Mouse (Mus musculus) brain, embryonic 14.5 days (tissue): ENCODE data around the gene Amz1.

Experiments used
- CTCF ChIP-seq: fragments of 200-500 bp; IDR thresholded peaks from 2 replicates; pipeline ENCODE4 v1.5.1; 2012; ENCODE audit warnings: inconsistent platforms, mild to moderate bottlenecking, moderate library complexity, borderline replicate concordance; ENCODE audit not compliant: insufficient read depth, insufficient read length; ENCODE audit errors: extremely low read depth
- POLR2A ChIP-seq: fragments of 200-500 bp; IDR thresholded peaks from 2 replicates; pipeline ENCODE4 v1.6.1; 2012; ENCODE audit warnings: mild to moderate bottlenecking, inconsistent platforms, borderline replicate concordance; ENCODE audit not compliant: poor library complexity, insufficient read depth, insufficient read length, severe bottlenecking; ENCODE audit errors: extremely low read depth

GRCm38 (mm10) chr5:140735297-140735696 is 11.4 kb downstream of the Amz1 start:
- TF ChIP-seq CTCF: no peak
- no peak for TF ChIP-seq POLR2A
